Mouse (Mus musculus): ENCODE measurements around the gene Ccn1.

Ccn1 gene

DNA sequence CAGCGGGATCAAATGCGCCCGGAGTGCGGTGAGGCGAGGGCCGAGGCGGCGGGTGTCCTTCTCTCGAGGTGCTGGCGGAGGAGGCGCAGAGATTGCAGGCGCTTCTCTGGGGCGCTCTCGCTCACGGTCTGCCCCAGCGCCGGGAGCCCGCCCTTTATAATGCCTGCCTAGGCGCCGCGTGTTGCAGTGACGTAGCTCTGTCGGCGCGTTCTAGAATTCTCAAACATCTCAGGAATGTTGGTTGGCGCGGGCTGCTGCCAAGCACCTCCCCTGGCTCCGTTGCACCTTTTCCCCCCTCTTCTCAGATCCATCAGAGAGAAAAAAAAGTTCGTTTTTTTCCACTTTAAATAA lies at the start of gene Ccn1:
TSS of gene Ccn1 (minus strand) at position 130 of the 351 bp plus-strand sequence.
- peak; percentile 32 for ATAC-seq (ENCODE audit: low TSS enrichment)

DNA sequence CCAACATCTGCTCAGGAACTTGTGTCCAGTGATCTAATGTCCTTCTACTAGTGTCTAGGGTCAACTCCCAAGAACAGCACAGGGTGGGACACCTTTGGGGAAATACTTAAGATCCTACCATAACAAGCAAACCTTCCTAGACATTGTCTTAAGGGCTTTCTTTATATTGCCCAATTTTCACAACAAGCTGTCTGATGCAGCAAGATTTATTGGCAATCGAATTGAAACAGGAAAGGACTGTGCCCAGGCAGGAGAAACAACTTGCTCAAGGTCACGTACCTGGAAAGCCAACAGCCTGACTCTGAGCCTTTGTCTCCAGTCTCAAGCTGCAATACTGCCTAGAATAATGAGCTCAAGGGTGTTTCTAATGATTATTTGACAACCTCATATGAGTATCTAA lies 43.6 kb upstream of the Ccn1 start:
- ATAC-seq (ENCODE audit: low TSS enrichment) = no peak

DNA sequence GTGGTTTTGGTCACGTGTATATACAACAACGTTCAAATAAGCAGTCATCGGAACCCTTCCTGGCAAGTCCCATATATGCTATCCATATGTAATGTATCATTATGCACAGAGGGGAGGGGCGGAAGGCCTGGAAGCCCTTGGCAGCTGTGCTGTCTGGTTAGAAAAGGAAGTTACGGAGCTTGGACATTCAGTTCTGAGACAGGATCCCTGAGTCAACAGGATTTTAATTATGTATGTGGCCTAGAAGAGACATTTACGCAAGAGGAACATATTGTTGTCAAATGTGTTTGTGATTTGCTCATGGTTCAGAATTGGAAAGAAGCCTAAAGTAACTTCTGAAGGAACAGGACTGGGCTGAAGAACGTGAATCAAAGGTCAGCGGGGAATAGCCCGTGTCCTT lies 42.3 kb upstream of the Ccn1 start:
- no peak for ATAC-seq (ENCODE audit: low TSS enrichment)

DNA sequence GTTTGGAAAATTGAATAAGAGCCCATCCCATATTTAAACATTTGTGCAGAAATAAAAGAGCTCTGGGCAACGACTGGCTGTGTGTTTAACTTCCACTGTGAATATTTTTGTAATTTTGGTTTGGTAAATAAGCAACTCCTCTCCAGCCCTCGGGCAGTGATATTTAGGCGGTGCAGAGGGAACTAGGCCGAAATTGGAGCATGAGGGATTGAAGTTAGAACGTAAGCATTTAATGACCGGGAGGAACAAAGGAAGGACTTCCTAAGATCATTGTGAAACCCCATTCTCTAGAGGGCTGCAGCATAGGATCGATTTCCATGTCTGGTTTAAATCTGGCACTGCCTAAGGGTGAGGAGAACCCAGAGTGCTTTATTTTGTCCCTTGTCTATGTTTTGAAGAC lies 41.6 kb upstream of the Ccn1 start:
- ATAC-seq (ENCODE audit: low TSS enrichment) = no peak

DNA sequence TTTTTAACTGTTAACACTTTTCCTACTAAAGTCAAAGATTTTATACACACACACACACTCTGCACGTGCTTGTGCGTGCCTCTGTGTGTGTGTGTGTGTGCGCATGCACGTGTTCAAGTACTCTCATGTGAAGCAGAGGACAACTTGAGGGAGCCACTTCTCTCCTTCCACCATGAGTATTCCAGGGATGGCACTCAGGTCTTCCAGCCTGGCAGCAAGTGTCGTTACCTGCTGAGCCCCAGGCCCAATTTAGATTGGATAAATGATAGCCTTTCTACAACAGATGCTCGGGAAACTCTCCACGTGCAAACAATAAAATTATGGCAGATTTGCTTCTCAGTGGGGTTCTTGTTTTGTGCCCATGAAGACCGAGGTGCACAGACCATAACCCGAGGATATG lies 39.5 kb upstream of the Ccn1 start:
- no peak for ATAC-seq (ENCODE audit: low TSS enrichment)

DNA sequence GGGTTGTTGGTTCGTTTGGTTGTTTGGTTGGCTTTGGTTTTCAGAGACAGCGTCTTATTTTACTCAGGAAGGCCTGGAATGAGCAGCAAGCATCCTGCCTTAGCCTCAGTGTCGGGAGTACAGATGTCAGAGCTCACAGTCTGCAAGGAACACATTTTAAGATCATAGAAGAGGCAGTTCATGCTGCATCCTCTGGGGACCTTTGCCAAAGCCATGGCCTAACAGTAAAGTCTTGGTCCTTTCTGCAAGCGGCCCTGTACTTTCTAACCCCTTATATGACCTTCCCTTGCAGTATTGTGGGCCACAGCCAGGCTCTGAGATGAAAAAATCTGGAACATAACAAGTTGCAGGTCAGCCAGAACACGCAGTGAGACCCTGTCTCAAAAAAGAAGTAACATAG lies 38.1 kb upstream of the Ccn1 start:
- no peak for ATAC-seq (ENCODE audit: low TSS enrichment)

DNA sequence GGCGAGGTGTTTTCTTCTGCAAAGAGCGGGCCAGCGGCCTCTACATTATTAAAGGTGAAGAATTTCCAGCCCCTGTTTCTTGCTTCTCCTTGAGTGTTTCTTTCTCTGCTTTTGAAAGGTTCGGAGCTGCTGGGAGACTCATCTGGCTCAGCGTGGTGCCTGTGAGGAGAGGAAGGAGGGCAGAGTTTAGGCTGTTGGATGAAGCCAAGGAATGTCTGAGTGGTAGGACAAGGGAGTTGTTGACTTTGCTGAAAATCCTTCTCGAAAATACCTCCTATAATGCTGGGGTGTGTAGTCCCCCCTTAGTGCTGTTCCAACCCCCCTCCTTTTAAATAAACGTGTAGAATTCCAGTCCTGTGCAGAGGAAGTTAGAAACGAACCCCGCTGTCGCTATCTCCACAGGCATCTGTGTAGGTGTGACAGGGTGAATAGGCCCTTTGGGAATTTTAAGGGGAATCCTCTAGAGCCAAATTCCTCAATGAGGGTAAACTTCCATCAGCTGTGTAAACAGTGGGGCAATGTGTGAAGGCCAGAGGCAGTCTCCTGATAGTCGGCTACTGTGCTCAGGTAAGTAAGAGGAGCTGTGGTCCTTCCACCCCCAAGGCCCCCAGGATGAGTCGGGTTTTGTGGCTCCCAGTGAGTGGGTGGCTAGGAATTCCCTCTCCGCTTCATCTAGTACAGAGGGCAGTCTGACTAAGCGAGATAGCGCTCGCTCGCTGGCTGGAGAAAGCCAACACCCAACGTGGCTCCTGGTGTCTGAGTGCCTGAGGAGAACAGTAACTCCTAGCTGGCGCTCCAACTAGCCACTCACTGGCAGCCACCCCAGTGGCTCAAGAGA lies 35.0 kb upstream of the Ccn1 start:
- ATAC-seq (ENCODE audit: low TSS enrichment) = no peak

DNA sequence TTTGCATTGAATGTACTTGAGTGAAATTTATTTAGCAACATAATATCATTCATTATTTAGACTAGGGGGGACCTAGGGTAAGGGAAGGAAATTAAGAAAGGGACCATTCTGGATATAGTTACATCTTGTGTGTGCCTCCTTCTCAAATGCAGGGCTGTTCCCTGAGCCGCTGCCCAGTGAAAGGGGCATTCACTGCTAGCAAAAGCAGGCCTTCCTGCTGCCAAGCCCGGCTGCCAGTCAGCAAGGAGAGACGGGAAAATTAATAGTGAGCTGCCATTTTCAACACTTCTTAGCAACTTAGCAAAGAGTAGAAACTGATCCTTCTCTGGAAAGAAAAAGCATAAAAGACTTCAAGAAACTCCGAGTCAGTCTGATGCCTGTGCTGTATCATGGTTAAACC lies 34.4 kb upstream of the Ccn1 start:
- ATAC-seq (ENCODE audit: low TSS enrichment) = no peak

DNA sequence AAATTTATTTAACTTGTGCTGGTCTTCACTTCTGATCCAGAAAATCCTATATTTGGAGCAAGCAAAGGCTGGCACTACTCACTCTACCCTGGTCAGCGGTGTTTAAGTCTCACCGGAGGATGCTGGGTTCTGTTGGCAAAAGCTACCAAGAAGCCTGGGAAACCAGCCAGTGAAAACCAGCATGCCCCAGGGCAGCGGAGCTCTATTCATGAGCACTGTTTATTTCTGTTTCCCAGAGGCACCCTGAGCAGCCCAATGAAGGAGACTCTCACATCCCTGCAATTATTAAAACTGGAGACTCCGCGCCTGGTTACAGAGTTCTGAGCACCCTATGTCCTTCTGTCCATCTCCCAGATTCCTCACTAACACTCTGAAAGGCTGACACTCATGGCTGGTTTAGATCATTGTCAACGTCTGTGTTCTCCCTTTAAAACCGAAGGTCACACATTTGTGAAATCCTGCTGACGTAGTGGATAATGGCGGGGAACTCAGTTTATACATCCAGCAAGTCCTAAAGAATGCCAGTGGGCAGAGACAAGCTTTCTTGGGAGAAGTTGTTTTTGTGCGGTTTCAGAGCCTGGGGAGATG lies 31.7 kb upstream of the Ccn1 start:
- peak; percentile 50; the same call in 1 of the 2 replicates for ATAC-seq (ENCODE audit: low TSS enrichment)

DNA sequence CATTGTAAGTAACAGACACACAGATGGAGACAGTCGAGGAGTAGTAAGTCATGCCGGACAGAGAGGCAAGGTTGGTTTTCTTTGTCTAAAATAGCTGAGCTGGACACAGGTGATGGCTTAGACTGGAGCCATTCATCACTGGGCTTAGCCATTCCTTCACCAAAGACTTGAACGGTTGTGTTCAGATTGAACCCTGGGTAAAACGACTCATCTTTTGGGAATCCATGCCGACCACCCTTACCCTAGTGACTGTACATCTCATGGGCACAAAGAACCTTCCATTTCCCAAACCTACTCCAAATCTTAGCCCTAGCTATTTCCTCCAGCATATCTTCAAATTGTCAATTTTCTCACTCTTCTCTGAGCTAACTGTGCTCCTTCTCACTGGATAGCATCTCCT lies 30.9 kb upstream of the Ccn1 start:
- no peak for ATAC-seq (ENCODE audit: low TSS enrichment)

DNA sequence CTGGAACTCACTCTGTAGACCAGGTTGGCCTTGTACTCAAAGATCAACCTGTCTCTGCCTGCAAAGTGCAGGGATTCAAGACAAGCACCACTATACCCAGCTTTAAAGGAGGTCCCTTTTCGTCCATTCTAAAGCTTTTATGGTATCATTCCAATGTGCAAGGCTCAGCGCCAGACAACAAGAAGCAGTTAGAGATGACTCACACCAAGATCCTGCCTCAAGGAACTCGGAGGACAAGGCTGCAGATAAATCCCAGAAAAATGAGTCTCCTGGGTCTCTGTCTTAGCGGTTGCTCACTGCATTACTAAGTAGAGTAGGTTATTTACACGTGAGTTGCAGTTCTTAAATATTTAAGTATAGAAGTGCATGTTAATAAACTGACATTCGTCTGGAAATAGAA lies 26.4 kb upstream of the Ccn1 start:
- peak; percentile 64 for ATAC-seq (ENCODE audit: low TSS enrichment)

DNA sequence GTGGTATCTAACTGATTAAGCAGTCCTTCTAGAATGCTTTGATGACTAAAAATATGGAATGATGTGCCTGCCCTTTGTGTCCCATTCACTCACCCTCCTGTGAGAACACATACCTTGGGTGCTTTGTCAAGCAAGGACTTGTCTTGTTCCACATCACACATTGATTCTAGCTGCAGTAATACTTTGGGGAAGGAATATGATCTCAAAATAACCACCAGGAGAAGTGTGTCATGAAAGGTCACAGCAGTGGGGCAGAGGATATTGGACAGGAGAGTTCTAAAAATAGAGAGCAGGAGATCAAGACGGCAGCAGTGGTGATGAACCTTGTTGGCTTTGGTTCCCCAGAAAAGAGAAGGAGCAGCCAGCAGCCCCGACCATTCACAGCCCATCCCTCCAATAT lies 25.0 kb upstream of the Ccn1 start:
- no peak for ATAC-seq (ENCODE audit: low TSS enrichment)

DNA sequence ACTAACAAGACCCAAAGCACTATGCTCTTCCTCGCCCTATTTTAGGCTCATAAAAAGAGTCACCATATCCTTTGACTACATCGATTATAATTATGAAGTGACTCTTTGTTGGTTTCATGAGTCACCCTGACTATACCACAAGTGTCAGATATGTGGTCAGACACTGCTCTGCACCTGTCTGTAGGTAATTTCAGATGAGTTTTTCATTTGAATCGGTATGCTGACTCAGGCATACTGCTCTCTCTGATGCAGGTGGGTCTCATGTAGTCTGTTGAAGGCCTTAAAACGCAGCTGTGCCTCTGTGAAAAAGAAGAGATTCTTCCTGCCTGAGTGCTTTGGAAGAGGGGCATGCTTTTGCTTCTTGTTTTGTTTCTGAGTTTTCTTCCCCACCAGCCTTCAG lies 16.6 kb upstream of the Ccn1 start:
- ATAC-seq (ENCODE audit: low TSS enrichment) = no peak

DNA sequence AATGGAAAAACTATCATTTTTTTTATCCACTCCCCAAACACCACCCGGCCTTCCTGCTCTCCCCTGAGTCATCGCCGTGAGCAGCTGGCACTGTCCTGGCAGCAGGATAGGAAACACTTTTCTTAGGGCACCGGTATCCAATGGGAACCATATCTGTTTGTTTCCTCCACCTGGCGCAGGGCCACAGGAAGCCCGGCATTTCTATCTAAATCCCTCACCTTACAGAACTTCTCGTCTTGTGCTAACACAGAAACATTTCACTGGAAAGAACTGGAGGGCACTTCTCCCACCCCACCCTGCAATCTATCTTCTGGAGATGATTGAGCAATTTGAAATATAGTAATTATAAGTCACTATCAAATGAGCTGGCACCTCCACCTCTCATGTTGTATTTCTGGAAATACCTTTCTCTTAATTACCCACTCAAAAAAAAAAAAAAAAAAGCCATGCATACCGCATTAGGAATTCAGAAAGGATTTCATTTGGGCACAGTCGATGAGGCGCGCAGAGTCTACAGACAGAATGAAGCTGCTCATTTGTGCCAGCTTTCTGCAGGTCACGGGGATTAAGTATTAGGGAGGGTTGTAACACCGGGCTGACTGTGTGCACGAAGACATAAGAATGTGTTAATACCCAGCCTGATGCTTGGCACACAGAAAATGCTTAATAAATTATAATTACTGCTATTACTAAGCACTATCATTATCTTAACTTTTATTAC lies 7.4 kb upstream of the Ccn1 start:
- no peak for ATAC-seq (ENCODE audit: low TSS enrichment)

DNA sequence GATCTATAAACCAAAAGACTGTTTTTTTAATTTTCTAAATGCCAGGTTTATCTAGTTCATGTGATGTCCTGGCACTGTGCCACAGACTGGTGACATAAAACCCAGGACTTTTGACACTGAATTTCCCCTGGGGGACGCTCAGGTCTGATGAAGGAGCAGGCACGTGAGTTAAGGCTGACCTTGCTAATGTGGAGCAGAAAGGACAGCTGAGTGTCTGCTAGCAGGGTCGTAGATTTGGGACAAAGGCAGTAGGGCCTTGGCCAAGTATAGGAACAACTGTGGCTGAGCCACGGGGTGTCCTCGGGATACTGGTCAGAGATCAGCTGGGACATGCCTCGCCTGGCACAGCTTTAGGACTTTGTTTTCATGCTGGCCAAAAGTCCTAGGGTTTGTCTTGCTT lies 5.2 kb upstream of the Ccn1 start:
- no peak for ATAC-seq (ENCODE audit: low TSS enrichment)

DNA sequence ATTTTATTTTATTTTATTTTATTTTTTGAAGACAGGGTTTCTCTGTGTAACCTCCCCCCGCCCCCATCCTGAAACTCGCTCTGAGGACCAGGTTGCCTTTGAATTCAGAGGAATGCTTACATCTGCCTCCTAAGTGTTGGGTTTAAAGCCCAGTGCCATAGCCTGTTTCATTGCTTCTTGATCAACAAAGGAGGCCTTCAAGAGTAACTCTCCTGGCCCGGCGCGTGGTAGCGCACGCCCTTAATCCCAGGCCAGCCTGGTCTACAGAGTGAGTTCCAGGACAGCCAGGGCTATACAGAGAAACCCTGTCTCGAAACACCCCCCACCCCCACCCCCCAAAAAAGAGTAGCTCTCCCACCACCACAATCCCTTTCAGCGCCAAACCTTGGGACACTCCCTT lies 4.2 kb upstream of the Ccn1 start:
- no peak for ATAC-seq (ENCODE audit: low TSS enrichment)

DNA sequence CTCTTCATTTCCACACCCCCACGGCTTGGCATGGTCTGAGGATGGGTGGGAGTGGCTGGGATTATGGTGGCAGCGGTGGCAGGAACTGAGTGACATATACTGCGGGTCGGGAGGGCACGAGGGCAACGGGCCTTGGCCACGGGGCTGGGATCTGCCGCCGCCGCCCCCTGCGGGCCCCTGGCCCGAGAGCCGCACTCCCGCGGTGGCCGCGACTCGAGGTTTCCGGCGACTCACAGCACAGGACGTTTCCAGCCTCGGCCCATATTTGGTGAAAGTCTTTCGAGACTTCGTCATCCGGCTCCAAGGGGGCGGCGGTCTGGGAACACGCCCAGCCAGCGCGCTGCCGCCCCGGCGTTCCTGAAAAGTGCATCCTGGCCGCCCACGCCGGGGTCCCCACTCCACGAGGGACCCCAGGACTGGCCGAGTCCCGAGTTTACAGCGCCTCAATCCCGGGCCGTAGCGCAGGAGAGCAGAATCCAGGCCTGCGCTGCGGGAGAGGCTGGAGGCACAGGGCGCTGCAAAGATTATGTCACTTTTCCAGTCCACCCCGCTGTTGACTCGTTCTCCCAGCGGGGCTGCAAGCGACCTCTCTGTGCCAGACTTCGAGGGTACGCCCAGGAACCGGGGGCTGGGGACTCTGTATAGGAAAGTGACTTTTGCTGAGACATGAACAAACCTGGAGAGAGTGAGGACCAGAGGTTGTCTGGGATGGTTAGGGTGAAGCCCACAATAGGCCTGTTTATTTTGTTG lies 3.6 kb upstream of the Ccn1 start:
- ATAC-seq (ENCODE audit: low TSS enrichment) = peak; percentile 59; the same call in 1 of the 2 replicates

DNA sequence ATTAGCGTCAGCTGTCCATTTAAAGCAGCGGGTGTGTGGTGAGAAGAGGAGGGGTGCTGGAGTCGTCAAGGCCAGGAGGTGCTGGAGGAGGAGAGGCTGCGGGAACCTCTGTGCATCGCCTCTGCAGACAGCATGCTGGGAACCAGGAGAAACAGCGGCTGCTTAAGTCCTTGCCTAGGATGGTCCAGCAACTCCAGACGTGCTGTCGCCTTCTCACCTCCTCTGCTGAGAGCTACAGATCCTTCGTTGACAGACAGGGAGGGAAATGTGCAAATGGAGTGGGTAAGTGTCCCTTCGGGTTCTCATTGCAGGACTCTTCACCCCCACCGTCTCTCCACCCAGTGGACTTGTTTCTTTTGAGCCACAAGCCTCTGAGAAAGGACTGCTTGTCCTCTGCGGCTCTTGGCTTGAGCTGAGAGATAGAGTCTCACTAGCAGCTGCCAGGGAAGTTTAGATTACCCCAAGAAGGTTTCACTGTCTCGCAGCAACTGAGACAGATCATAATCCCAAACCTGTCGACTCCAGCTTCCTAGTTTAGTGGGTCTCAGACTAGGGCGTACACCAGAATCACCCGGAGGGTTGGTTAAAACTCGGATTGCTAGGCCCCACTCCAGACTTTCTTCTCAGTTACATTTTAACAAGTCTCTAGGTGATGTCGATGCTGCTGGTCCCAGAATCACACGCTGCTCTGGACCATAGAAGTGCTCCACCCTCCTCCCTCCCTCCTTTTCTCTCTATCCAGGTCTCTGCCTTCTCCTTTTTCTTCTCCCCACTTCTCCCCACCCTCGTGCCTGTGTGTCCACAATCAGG lies 2.7 kb upstream of the Ccn1 start:
- ATAC-seq (ENCODE audit: low TSS enrichment) = peak; percentile 22

DNA sequence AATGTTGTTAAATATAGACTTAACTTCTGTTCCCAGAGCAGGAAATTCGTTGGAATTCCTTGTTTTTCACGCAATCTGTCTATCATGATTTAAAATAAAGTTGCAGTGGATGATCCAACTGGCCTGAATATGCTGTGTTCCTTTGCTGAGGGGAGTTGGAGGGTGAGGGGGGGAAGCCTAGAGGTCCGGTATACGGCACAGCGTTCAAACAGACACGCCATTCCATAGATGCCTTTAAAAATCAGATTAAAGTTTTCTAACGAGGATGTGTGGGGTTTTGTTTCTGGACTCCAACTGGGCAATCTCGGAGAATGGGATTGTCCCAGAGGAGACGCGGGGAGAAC lies 2.2 kb upstream of the Ccn1 start:
- ATAC-seq (ENCODE audit: low TSS enrichment) = no peak

DNA sequence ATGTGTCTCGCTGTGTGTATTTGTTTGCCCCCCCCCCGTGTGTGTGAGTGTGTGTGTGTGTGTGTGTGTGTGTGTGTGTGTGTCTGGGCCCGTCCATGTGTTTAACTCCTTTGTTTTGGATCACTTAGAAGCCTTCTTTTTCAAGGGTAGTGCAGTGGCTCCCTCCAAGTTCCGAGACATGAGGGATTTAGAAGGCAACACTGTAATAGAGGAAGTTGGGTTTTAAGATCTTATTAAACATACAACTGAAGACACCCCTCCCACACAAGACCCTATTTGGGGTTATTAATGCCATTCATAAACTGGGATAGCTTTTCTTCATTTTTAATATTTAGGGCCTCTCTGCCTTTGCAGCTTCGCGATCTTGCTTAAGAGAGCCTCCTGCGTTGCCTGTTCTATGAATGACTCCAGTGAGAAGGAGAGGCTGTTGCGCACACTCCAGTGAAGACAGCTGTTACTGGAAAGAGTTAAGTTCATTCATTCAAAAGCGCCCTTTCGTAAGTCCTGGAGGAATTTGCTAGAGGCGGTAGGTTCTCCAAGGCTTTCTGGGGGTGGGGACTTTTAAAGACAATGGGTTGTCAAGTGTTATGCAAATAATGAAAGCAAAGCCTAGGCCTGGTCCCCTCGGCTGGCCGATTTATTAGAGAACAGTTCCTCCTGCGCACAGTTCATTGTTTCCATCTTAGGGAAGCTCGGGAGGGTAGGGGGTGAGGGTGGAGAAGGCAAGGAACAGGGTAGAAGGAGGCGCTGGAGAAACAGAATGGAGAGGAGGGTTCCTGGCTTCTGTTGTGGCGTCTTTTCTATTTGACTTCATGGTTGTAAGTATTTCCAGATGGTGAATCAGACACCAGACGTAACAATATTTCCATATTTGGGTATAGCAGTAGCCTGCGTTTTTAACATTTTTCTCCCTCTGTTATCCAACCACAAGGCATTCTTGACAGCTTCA lies 1.5 kb upstream of the Ccn1 start:
- ATAC-seq (ENCODE audit: low TSS enrichment) = peak; percentile 41
